Mouse (Mus musculus) cerebellum, adult 9-11 months (tissue): ENCODE results near the gene Usp4.

Source experiments
- DNase-seq: peaks from one replicate; pipeline ENCODE4 v3.0.0; 2022

The Usp4 gene

DNA sequence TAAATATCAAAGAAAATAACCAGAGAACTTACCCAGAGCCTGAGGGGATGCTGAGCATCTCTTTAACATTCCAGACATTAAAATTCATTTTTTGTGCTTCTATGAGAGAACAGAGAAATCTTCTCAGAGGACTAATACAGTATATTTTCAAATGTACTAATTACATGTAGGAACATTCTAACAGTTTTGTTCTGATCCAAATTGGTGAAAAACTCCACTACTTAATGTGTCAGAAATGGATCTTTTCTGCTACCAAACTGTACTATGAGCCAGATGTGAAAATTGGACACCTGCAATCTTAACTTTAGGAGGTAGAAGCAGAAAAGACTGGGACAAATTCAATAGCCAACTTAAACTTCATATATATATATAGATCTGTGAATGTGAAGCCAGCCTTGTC, 80.7 kb downstream of the Usp4 start, which contains the start of gene Ccdc36:
Gene Ccdc36, minus strand, starts transcription at position 101 of the 400 bp plus-strand sequence.
- DNase-seq, result no peak

DNA sequence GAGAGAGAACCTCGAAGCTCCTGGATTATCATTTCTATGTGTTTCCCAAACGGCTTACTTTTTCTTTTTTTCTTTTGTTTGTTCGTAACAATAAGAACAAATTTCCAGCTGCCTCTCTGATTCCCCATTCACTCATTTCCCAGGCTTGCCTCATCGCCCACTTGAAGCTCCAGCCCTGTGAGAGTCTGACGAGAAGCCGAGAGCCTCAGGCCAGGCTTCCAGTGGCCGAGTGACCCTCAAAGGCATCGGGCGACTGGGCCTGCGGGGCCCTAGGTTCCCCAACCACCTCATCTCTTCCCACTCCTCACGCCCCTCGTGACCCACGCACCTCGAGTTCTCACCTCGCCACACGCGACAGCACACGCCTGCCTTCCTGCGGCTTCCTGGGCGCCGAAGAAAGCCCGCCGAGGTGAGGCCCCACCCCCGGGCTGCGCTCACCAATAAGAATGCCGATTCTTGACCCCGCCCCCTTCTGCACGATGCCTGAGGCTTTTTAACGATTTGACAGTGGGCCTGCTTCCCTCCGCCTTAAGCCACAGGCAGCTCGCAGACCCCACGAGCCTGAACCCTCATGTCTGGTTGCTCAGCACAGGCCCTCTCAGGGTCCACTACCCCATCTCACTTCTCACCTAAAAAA, 83.9 kb downstream of the Usp4 start:
- DNase-seq, result no peak

DNA sequence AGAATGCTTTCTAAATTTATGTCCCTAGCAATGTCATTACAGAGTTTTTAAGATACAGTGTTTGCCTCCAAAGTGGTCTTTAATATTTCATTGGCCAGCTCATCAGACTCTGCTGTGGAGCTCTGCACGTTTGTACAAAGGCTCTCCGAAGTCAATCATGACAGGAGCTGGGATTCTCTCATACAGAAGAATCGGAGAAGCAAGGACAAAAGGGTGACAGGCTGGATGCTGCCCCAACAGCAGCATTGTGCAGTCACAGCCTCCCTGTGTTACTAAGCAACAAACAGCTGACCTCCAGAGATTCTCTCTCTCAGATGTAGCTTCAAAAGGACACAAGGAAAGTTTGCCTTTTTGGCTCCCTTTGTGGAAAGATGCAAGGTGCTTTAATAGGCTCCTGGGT, 88.5 kb downstream of the Usp4 start, which contains the start of gene BC048562:
Gene BC048562, plus strand, starts transcription at position 301 of the 400 bp plus-strand sequence.
- DNase-seq, result no peak

DNA sequence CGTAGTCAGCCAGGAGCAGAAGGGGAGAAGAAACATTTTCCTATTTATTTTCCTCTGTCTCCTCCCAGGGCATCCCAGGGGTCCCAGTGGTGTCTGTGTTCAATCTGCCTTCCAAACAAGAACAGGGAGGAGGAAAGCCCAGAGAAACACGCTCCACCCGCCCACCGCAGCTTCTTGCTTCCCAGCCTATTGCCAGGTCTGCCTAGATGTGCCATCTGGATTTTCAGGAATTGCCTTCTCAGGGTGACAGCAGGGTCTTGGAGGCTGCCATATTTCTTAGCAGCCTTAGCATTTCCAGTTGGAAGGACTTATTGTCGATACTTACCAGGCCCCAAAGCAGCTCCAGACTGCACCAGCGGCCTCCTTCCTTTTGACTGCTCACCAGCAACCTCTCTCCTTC, 91.5 kb downstream of the Usp4 start:
- DNase-seq, result no peak

DNA sequence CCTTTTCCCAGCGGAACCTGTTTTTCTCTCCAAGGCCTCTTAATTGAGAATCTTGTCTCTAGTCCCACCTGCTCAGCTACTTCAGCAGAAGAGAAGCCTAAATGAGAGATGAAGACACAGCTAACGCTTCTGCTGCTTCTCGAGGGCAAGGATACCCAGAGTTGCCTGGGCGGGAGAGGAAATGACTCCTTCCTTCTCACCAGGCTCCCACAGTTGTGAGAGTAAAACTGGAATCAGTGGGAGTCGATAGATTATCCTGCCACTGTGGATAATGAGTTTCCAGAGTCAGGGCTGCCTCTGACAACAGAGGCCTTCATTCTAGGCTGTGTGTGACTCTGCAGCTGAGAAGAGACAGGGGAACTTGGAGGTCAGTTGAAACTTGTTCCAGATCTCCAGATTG, 92.8 kb downstream of the Usp4 start:
- no peak for DNase-seq

DNA sequence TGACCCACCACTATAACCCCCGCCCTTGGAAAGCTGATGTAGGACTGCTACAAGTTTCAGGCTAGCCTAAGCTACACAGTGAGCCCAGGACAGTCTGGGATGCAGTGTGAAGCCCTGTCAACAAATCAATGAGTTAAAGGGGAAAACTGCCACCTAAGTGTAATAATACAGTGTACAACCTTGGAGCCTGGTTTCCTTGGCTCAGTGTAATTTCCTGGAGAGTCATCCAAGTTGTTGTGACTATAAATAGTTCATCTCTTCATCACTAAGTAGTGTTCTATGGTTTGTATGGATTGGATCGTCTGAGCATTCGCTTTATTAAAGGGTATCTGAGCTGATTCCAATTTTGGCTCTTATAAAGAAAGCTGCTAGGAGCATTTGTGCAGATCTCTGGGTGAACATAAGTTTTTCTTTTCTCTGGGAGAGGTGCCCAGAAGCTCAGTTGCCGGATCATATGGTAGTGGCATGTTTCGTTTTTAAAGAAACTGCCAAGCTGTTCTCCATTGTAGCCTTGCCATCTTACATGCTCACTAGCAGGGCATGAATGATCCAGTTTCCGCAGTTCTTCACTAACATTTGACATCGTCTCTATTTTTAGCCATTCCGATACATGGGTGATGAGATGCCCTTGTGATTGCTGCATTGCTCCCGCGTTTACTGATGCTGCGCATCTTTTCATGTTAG, 93.7 kb downstream of the Usp4 start:
- no peak for DNase-seq
